Mouse (Mus musculus) olfactory bulb, adult 2 months (tissue): Measurements from ENCODE around the gene Gas7.

ENCODE experiments used
- CTCF ChIP-seq: fragments of 200-500 bp; IDR thresholded peaks from 2 replicates; pipeline ENCODE4 v1.5.1; 2012; ENCODE audit warnings: low read depth, mild to moderate bottlenecking, low read length, moderate library complexity; ENCODE audit not compliant: insufficient read depth
- POLR2A ChIP-seq: fragments of 200-500 bp; IDR thresholded peaks from 2 replicates; pipeline ENCODE4 v1.6.1; 2012; ENCODE audit warnings: mild to moderate bottlenecking, low read depth, low read length, moderate library complexity; ENCODE audit not compliant: insufficient read depth

- TF ChIP-seq CTCF (no peak), POLR2A (no peak)
Measured at GRCm38 (mm10) chr11:67686109-67686508, 230.9 kb downstream of the Gas7 start.
